Mouse (Mus musculus) layer of hippocampus, adult 2 months (tissue): ENCODE measurements around the gene Rab1b. TPM values are rescaled to one million over a fixed set of nuclear protein-coding genes. Genes with fewer than 3 reads are reported as not detected.
A peak's percentile ranks its signal among the peaks of the same experiment; 100 is the strongest.

Experiments
- DNase-seq, 2 experiments: peaks; one replicate each; pipeline ENCODE4 v3.0.0; 2022; ENCODE audit warnings: low spot score in 2 of 2
- H3K27ac ChIP-seq: fragments of 200-600 bp; 2 replicates; pipeline ENCODE4 v1.8.1; 2022
- H3K4me3 ChIP-seq: fragments of 200-600 bp; 2 replicates; pipeline ENCODE4 v1.8.1; 2022; ENCODE audit warnings: mild to moderate bottlenecking
- CTCF ChIP-seq: fragments of 200-600 bp; conservative IDR thresholded peaks from 2 replicates; pipeline ENCODE4 v1.8.1; 2022; ENCODE audit warnings: antibody characterized with exemption, mild to moderate bottlenecking, moderate library complexity
- total RNA-seq, 2 experiments: library from RNA; stranded (reverse); gene quantifications; 2 replicates each; pipeline ENCODE4 v1.2.3; 2021

The Rab1b gene
- total RNA-seq, 2 experiments from 2014 or later: 156 to 169 TPM

GRCm38 (mm10) chr19:5051031-5051430 lies 55.8 kb downstream of the Rab1b start:
- Histone ChIP-seq H3K4me3 (peak overlapping the region; percentile 65), H3K27ac (peak overlapping the region; percentile 98)
- no peak for TF ChIP-seq CTCF
- peak in 1 of 2 experiments; percentile 7 for DNase-seq

GRCm38 (mm10) chr19:5050047-5050905 lies 56.6 kb downstream of the Rab1b start, which contains the start of gene Rin1:
Rin1 (plus strand) TSS chr19:5050481.
- Histone ChIP-seq H3K27ac (peak within 1 kb of the TSS; percentile 98), H3K4me3 (peak within 1 kb of the TSS; percentile 65)
- TF ChIP-seq CTCF: peak; percentile 82
- peak; percentile 75 to 91 for DNase-seq

- DNase-seq: peak in 1 of 2 experiments; percentile 1
- no peak for TF ChIP-seq CTCF
- Histone ChIP-seq H3K27ac (peak overlapping the region; percentile 98), H3K4me3 (peak overlapping the region; percentile 8; the same call in 1 of the 2 replicates)
Measured at GRCm38 (mm10) chr19:5049325-5049724, 57.5 kb downstream of the Rab1b start.

Other genes with a start within 250 kb of the Rab1b start
- gene Actn3, start 229.2 kb downstream of the Rab1b start, total RNA-seq: 1 to 10 TPM in 1 of 2 experiments, under 1 TPM in 1; 0.82 to 1.5 TPM
- 10 to 100 TPM; 26.3 to 27.3 TPM for gene Zdhhc24, start 228.4 kb downstream of the Rab1b start, total RNA-seq
- gene Bbs1, start 200.4 kb downstream of the Rab1b start, total RNA-seq: 10 to 100 TPM; 35.9 to 46.3 TPM
- gene Dpp3, start 178.8 kb downstream of the Rab1b start, total RNA-seq: 10 to 100 TPM; 36.6 to 44.2 TPM
- gene Peli3, start 163.9 kb downstream of the Rab1b start, total RNA-seq: 10 to 100 TPM; 21.4 to 21.9 TPM
- 10 to 100 TPM; 58.8 to 62.8 TPM for gene Mrpl11, start 144.9 kb downstream of the Rab1b start, total RNA-seq
- gene Npas4, start 116.8 kb downstream of the Rab1b start, total RNA-seq: 10 to 100 TPM in 1 of 2 experiments, 1 to 10 TPM in 1; 6.4 to 11.2 TPM
- 10 to 100 TPM; 16.2 to 16.7 TPM for gene Slc29a2, start 83.2 kb downstream of the Rab1b start, total RNA-seq
- 100 to 1,000 TPM; 112 to 130 TPM for gene B4gat1, start 68.2 kb downstream of the Rab1b start, total RNA-seq
- 1 to 10 TPM; 4.1 to 7.6 TPM for gene AC124502.3, start 68.2 kb downstream of the Rab1b start, total RNA-seq
- gene Brms1, start 65.7 kb downstream of the Rab1b start, total RNA-seq: 10 to 100 TPM; 21.4 to 25.3 TPM
- 100 to 1,000 TPM; 117 to 119 TPM for gene Rin1, start 56.6 kb downstream of the Rab1b start, total RNA-seq
- gene Cd248, start 39.0 kb downstream of the Rab1b start, total RNA-seq: 1 to 10 TPM; 3.2 to 3.9 TPM
- 100 to 1,000 TPM; 112 to 114 TPM for gene Tmem151a, start 21.5 kb downstream of the Rab1b start, total RNA-seq
- gene Yif1a, start 18.5 kb downstream of the Rab1b start, total RNA-seq: 10 to 100 TPM; 23.3 to 23.5 TPM
- gene Cnih2, start 8.6 kb downstream of the Rab1b start, total RNA-seq: 100 to 1,000 TPM; 614 to 642 TPM
- gene Klc2, start 11.5 kb upstream of the Rab1b start, total RNA-seq: 100 to 1,000 TPM; 223 to 231 TPM
- gene Pacs1, start 166.0 kb upstream of the Rab1b start, total RNA-seq: 10 to 100 TPM; 56.4 to 57.4 TPM
- gene Sf3b2, start 188.4 kb upstream of the Rab1b start, total RNA-seq: 100 to 1,000 TPM; 214 to 219 TPM
- gene Gal3st3, start 191.3 kb upstream of the Rab1b start, total RNA-seq: 100 to 1,000 TPM; 106 to 109 TPM
- not detected for gene Catsper1, start 228.7 kb upstream of the Rab1b start, total RNA-seq
- 1 to 10 TPM; 4.6 to 5.9 TPM for gene Cst6, start 242.5 kb upstream of the Rab1b start, total RNA-seq